Mouse (Mus musculus): ENCODE data around the gene 5730480H06Rik.
A peak's percentile ranks its signal among the peaks of the same experiment; 100 is the strongest.

The 5730480H06Rik gene

DNA sequence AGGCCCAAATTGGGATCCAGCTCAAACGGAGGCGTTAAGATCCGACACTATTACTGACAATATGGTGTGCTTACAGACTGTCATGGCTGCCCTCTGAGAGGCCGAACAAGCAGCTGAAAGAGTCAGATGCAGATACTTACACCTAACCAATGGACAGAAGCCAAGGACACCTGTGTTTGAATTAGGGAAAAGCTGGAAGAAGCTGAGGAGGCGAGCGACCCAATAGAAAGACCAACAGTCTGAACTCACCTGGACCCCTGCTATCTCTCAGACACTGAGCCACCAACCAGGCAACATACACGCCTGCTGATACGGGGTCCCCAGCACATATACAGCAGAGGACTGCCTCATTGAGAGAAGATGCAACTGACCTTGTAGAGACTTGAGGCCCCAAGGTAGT is at the start of gene 5730480H06Rik:
TSS of gene 5730480H06Rik (plus strand) at position 301 of the 400 bp plus-strand sequence.
- DNase-seq: no peak

DNA sequence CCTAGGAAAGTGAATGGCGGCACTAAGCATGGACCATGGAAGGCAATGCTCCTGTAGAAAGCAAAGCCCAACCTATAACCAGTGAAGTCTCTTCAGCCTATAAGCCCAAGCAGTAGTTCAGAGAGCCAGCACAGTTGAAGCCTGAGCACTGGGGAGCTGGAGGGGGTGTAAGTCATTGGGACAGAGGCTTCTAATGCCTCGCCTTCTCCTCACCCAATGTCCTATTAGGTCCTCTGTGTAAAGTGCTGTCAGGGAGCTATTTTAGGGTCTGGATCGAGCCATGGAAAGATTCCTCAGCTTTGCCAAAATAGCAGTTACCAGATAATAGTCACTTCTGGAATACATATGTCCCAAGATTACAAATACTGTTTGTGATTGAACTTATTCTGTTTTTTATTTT is 26.6 kb upstream of the 5730480H06Rik start:
- no peak for DNase-seq

DNA sequence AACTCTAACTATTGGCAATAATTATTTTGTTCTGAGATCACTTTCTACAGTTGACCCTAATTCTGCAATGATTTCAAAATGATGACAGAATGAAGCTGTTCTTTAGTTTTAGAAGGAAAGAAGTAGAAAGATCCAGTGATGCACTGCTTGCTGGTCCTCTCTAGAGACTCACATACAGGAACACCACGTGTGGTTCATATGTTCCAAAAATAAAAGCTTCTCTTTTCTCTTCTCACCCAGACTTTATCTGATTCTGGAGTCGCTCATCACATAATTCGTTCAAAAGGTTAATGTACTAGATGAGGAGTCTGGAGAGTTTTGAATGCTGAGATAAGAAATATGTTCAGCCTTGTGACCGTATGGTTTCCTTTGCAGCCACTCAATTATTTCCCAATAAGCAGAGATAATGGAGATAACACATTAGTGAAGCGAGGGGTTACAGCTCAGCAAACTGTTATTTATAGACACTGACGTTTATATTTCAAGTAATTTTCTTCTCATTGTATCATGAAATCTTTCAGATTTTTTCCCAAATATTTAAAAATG is 12.6 kb upstream of the 5730480H06Rik start:
- DNase-seq: no peak

DNA sequence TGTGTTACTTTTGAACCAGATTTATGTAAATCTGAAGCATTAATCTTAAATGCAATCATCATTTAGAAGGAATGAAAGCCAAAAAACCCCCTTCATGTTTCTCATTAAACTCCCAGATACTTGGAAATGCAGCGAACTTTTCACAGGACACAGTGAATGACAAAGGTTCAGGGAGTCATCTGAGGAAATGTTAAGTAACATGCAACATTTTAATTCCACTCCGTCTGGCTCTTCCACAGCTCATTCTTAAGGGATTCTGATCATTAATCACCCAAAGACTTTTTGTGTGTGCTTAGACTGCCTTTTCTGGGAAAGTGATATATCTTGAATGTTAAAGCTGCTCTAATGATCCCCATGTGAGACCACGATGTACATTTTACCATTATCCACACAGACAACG is 7.2 kb upstream of the 5730480H06Rik start:
- no peak for DNase-seq

- DNase-seq: no peak
Measured at GRCm38 (mm10) chr5:48326221-48326620, 1.5 kb upstream of the 5730480H06Rik start.

GRCm38 (mm10) chr5:48329751-48330150 is 2.0 kb downstream of the 5730480H06Rik start:
- DNase-seq: no peak

- no peak for DNase-seq
Measured at GRCm38 (mm10) chr5:48330817-48331216, 3.1 kb downstream of the 5730480H06Rik start.

GRCm38 (mm10) chr5:48331441-48331840 is 3.7 kb downstream of the 5730480H06Rik start:
- no peak for DNase-seq

GRCm38 (mm10) chr5:48333407-48333806 is 5.7 kb downstream of the 5730480H06Rik start:
- no peak for DNase-seq

GRCm38 (mm10) chr5:48333884-48334513 is 6.2 kb downstream of the 5730480H06Rik start:
- no peak for DNase-seq

- DNase-seq: no peak
Measured at GRCm38 (mm10) chr5:48340808-48341433, 13.2 kb downstream of the 5730480H06Rik start.

DNA sequence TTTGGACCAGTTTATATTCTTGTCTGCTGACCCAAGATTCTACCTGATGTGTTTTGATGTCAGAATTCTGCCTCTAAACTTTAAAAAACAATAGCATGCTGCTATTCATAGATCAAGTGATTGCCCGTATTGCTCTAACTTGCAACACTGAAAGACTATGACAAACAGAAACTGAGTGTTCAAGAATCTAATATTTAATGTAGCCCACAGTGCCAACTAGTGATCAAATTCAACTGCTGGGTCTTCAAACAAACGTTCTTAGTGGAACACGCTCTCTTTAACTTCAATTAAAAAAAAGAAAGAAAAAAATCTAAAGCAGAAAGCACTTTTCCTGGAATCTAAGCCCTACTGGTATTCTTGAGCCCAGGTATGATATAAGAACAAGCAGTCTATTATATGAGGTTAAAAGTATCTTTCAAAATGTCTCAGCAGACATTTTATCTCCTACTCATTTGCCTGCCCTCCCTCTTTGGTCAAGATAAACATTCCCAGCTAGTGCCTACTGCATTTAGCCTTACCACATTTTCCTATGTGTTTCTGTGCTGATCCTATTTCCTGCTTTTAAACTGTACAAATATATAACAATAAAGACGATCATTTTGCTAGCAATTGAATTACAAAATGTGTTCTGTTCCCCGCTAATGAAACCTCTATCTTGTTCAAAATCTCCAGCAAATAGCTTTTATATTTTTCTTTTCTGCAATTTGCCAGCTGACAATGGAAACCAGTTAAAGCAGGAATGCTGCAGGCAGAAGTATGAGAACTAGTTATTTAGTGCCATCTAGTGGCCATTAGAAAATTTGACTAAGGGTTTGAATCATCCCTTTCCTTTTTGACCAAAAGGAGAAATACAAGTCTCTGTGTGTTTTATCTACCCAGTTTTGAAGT is 17.6 kb downstream of the 5730480H06Rik start:
- no peak for DNase-seq

DNA sequence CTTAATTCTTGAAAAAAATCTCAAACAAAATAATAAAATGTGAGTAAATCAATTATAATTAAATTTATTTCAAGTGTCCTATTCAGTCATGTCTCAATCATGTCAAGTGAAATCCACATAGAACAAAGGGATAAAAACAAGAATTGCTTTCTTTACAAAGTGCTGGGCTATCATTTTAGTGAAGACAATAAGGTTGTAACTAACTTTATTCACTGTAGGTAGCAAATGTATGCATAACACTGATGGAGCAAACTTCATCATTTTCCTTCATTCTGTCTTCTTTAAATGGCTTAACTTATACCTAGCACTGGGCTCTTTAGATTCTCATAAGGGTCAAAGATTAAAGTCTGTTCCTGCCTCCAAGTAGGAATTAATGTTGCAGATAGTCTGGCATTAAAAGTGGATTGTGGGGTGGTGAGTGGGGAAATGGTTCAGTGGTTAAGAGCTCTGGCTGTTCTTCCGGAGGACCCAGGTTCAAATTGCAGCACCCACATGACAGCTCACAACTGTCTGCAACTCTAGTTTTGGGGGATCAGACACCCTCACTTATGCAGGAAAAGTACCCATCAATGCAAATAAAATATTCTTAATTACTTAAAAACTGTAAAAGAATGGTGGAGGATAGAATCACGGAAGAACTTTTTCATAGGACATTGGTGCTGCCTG is 18.4 kb downstream of the 5730480H06Rik start:
- no peak for DNase-seq

- no peak for DNase-seq
Measured at GRCm38 (mm10) chr5:48349309-48349708, 21.6 kb downstream of the 5730480H06Rik start.

DNA sequence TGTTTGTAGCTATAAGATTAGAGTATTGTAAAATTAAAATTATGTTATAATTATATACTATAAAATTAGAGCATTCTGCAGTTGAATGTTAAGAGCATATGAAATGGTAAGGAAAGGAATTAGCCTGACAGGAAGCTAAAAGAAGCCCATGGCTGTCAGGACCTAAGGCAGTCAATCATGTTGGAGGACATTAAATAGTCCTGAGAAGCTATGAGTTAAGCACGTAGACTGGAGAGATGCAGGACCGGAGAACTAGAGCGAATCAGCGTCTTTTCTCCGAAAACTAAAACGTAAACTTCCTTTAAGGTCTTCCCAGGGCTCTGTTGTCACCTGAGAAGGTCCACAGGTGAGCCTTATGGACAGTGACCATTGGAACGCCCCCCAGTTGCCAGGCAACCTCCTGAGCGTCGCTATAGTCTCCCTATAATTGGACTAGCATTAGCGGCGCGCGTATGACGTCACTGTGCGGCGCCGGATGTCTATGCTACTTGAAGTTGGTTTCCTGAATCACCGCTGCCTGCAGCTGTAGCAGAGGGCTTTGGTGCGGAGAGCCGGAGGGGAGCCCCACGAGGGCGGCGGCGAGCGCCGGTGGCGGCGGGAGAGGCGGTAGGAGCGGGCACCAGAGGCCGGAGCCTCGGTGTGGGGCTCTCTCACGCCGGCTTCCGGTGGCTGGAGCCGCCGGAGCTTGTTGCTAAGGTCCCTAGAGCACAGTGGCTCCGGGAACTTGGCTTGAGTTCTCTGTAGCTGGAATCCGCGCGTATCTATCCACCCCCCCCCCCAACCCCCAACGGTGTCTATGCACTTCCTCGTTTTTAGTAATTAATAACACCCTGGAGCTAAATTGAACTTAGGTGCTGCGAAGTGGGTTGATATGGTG is 44.4 kb downstream of the 5730480H06Rik start:
- DNase-seq: peak; percentile 83 to 86

GRCm38 (mm10) chr5:48402497-48402896 is 74.7 kb downstream of the 5730480H06Rik start:
- no peak for DNase-seq

- no peak for DNase-seq
Measured at GRCm38 (mm10) chr5:48408276-48408675, 80.5 kb downstream of the 5730480H06Rik start.

- no peak for DNase-seq
Measured at GRCm38 (mm10) chr5:48410348-48410747, 82.6 kb downstream of the 5730480H06Rik start.

DNA sequence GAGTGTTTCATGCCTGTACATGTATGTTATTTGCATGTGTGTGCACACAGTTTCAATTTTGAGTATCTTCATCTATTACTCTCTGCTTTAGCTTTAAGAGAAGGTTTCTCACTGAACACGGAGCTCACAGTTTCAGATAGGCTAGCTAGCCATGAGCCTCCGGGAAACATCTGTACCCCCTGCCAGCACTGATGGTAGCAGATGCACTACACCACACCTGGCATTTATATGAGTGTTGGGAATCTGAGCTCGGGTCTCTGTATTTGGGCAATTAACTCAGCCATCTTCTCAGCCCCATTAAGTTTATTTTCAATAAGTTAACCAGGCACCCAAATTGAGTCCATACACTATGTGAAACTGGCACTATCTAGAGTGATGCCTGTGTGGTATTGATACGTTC is 83.7 kb downstream of the 5730480H06Rik start:
- DNase-seq: no peak

- DNase-seq: no peak
Measured at GRCm38 (mm10) chr5:48412261-48412660, 84.5 kb downstream of the 5730480H06Rik start.

GRCm38 (mm10) chr5:48419741-48420140 is 92.0 kb downstream of the 5730480H06Rik start:
- no peak for DNase-seq

DNA sequence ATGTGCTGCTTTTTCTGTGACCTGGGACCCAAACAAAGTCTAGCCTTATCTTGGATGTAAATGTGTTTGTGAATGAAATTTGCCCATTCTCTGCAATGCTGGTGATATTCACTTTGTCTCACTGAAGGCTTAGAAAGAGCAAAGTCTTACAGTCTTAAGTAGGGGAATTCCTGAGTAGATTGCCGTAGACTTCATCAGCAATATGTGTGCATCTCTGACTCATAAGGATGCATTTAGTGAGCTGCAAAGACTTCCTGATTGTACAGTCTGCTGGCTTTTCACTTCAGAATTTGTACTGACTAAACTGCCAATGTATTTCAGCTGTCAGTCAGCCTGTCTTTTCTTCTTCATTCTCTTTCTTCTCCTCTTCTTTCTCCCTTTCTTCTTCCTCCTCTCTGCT is 94.2 kb downstream of the 5730480H06Rik start:
- DNase-seq: no peak
